Mouse (Mus musculus) heart, postnatal 0 days (tissue): ENCODE measurements around the gene Fam20b.

Source experiments
- CTCF ChIP-seq: IDR thresholded peaks from 2 replicates; pipeline ENCODE4 v1.5.1; 2016; ENCODE audit warnings: antibody characterized with exemption, control low read depth, low read depth
- EP300 ChIP-seq: IDR thresholded peaks from 2 replicates; pipeline ENCODE4 v1.6.1; 2016; ENCODE audit warnings: antibody characterized with exemption, low read depth

GRCm38 (mm10) chr1:156745188-156745810 is 26.4 kb upstream of the Fam20b start:
- no peak for TF ChIP-seq CTCF
- no peak for TF ChIP-seq EP300
